Mouse (Mus musculus): ENCODE data around the gene Gm10053.

DNA sequence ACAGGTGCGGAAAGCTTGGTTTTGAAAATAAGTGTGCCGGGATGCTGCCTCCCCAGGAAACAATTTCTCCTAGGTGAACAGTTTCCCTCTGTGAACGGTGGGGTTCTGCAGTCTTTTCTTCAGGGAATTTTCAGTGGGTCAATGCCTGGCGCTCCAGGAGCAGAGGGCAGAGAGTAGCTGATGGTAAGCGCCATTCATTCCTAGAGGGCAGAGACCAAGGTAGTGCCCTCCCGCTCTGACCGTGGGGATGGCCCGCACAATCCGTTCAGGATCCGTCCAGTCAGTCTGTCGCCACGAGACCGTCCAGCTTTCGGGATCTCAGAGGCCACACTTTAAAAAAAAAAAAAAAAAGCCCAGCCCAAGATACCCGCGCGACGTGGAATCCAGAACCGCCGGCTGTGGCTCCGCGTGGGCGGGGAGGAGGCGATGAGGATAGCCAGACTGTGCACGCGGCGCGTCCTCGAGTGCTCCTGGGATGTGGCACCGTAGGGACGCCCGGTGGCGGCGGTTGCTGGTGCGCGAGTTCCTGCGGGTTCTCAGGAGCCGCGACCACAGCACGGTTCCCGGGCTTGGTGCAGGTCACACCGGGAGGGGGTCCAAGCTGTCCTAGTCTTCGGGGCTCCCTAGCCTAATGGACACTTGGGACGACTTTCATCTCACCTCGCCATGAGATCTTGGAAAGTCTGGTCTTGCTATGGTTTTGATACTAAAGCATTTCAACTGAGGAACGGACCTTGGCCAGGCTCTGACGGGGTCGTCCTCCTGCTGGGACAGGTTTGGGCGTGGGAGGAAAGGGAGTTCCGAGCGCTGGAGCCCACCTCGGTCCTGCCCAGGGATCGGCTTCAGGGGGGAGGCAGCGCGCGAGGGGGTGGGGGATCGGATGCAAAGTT lies 21.8 kb downstream of the Gm10053 start:
- TF ChIP-seq EP300 (IDR thresholded peaks at IDR 0.05; ENCODE audit: low read depth) = no peak
- no peak for TF ChIP-seq CTCF (IDR thresholded peaks at IDR 0.05; ENCODE audit: low read depth)

Measured in heart, postnatal 0 days (tissue).